Mouse (Mus musculus) frontal cortex, adult (tissue): ENCODE measurements around the gene Pitpnm1.
A peak's percentile ranks its signal among the peaks of the same experiment; 100 is the strongest.

Experiments used
- ATAC-seq: cut with Nextera tagmentation; 2 replicates; pipeline ENCODE4 v1.9.2; 2017; ENCODE audit warnings: mild to moderate bottlenecking, moderate library complexity, mixed read lengths; ENCODE audit not compliant: low TSS enrichment

The Pitpnm1 gene

DNA sequence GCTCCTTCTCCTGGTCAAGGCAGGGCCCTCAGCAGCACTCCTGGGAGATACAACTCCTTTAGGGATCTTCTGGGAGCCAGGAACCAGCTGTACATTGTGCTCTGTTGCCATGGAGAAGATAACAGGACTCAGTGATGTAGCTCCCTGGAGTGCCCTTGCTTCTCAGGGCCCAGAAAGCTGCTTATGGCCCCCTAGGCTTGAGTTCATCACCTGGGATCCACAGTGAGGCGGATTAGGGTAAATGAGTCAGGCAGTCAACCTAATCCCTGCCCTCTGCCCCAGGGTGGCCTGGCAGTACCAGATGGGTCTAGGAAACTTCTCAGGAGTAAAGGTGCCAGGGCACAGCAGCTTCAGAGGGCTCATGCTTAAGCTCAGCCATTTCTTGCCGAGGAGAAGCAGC is 39.6 kb downstream of the Pitpnm1 start, which contains the start of gene Gpr152:
Gene Gpr152, plus strand, starts transcription at position 342 of the 400 bp plus-strand sequence.
- ATAC-seq: no peak

DNA sequence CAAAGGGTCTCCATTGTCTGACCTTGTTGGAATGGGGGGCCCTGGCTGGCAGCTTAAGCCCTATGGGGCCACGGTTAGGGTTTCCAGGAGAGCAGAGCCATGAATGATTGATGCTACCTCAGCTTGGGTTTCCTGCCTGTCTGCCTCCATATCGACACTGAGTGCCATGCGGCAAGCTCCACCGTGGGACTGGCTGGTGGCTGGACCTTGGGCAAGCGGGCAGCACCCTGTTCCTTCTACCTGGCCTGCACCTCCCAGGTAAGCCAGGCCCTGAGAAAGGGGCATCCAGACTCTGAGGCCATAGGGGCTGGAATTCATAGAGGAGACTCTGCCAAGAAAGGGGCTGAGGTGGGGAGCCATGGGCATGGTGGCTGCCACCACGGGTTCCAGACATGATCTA is 40.3 kb downstream of the Pitpnm1 start:
- ATAC-seq: no peak

DNA sequence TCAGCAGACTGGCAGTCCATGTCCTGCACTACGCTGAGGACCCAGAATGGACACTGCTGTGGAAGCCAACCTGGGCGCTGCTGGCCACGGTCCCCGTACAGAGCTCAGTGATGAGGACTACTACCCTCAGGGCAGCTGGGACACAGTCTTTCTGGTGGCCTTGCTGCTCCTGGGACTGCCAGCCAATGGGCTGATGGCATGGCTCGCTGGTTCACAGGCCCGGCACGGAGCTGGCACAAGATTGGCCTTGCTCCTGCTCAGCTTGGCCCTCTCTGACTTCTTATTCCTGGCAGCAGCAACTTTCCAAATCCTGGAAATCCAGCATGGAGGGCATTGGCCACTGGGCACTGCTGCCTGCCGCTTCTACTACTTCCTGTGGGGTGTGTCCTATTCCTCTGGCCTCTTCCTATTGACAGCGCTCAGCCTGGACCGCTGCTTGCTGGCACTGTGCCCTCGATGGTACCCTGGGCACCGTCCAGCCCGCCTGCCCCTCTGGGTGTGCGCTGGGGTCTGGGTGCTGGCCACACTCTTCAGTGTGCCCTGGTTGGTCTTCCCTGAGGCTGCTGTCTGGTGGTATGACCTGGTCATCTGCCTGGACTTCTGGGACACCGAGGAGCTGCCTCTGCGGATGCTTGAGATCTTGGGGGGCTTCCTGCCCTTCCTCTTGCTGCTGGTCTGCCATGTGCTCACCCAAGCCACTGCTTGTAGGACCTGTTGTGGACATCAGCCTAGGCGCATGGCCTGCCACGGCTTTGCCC is 42.8 kb downstream of the Pitpnm1 start:
- no peak for ATAC-seq

DNA sequence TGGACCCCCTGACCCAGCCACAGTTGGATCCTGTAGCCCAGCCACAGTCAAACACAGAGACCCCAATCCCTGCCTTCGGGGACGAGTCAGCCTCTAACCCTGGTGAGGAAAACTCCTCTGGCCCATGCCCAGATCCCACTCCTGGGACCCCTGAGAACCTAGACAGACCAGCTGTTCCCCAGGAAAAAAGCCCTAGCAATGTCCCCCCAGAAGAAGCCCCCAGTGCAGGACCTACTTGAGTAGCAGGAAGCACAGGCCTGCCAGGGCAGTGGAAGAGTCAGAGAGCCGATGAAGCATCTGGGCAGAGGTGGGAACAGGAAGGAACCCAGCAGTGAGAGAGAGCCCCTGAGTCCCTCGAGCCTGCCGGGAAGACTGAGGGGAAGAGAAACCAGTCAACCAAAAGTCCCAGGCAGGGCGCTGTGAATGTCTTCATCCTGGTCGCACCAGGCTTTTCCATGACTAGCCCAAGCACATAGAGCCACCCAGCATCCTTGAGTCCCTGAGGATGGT is 44.0 kb downstream of the Pitpnm1 start, which contains the start of gene Cabp4:
Gene Cabp4, minus strand, starts transcription at position 275 of the 510 bp plus-strand sequence.
- no peak for ATAC-seq

DNA sequence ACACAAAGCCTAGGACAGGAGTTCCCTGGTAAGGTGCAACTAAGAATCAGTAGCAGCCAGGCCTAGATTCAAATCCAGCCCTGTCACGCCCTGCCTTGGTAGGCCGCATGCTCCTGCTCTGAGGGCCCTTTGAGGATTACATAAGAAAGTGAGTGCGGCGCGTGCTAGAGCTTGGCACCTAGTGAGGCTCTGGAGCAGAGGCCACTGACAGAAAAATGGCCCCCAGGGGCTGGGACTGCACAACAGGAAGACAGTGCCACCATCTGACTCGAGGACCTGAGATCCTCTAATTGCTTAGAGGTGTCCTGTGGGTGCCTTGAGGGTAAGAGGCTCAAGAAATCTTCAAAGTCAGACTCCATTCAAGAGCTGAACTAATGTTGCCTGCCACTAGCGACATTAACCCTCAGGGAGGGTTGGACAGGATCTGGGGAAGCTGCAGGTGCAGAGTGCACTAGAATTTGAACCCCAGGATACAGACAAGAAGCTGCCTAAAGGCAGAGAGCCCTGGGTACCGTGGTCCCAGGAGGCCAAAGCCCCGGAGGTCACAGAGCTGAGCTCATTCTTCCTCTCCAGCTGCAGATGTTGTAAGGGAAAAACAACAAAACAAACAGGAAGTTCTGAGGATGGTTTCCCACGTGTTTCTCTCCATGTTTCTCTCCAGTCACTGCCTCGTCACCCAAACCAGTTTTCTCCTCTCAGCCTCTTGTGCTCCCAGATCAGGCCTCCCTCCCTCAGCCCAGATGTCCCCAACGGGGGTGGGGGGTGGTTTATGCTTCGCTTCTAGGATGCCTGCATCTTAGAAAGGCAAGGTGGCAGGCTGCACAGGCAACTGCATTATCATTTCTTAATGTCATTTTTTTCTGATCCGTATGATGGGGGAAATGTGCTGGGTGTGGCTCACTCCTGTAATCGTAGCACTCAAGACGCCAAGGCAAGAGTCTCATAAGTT is 45.0 kb downstream of the Pitpnm1 start:
- ATAC-seq: no peak

DNA sequence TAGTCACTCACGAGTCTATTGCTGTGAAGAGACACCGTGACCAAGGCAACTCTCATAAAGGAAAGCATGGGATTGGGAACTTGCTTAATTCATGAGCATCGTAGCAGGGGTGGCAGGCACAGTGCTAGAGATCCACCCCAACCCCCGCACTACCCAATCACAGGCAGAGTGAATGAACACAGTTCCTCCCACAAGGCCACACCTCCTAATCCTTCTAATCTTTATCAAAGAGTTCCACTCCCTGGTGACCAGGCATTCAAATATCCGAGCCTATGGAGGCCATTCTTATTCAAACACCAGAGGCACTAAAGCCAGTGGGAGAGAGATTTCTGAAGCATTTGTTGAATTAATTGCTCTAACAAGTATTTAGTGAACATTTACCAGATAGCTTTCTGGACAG is 46.1 kb downstream of the Pitpnm1 start:
- ATAC-seq: no peak

DNA sequence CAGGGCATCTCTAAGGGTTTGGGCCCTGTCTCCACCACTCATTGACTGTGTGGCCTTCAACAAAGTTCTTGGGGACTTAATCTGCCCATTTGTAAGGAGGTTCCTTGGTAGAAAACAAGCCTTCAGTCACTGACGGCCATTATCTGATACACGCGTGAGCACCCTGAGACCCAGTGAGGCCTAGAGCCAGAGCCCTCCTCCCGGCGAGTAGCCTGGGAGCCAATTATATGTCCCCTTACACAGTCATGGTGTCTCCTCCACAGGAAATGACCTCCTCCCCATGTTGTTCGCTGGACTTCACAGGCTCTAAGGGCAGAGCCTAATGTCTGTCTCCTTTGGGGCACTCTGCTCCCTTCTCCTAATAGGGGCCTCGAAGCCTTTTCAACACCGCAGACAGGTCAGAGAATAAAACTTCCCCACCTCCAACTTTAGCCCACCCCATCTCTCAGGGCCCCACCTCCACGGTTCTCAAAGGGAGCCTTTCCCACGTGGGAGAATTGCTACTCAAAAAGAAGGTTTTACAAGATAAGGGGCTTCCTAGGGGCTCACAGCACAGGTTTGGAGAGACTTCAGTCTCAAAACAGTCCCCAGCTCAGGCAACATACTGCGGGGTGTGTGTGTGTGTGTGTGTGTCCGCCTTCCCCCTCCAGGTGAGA is 46.7 kb downstream of the Pitpnm1 start:
- no peak for ATAC-seq

DNA sequence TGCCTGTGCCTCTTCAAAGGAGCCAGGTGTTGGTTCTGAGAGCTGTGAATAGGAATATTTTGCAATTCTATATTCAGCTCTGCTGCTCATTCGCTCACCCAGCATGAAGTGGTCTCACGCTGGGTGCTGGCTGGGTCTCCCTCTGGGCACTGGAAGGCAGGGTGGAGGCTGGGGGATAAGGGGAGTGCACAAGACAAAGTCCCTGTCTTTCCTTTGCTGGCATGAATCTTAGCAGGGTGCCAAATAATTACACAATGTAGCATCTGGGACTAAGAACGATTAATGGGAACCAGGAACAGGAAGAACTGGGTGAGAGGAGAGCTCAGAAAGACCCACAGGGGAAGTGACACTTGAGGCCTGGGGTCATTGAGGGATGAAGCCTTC is 47.2 kb downstream of the Pitpnm1 start:
- ATAC-seq: no peak

DNA sequence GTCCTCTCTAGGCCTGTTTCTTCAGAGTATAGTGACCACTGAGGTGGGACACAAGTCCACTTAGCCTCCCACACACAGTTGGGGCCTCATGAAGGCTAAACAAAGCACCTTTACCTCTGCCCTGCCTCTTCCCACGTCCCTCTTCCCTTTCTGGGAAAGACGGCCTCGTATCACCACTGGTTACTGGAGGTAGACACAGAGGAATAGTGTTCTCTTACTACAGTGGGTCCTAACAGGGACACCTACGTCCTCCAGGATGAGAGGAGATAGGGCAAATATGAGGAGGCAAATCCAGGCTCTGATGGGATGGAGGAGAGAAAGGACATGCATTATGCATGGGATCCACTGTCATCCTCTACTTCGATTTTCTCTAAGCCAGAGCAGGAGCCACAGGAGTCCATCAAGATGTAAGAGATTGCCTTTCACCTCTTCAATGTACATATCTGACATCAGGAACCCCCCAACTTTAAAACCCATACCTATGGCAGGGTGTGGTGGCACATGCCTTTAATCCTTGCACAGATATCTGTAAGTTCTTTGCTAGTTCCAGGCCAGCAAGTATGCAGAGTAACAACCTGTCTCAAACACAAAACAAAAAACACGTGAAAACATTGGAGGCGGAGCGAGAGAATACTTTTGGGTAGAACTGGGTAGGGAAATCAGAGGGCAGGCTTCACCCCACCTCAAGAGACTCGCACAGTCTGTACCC is 48.1 kb downstream of the Pitpnm1 start:
- no peak for ATAC-seq

DNA sequence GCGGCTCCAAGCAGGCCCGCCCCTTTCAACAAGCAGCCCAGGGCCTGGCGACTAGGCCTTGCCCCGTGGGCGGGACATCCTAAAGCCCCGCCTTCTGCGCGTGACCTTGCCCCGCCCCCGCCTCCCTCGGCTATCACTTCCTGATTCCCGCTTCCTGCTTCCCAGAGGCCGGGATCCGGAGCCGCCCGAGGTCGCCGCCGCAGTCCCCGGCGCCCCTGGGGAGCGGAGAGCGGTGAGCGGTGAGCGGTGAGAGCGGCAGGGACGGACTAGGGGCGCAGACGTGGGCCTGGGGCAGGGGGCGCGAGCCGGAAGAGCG is 48.7 kb downstream of the Pitpnm1 start, which contains the start of gene Coro1b:
Gene Coro1b, plus strand, starts transcription at position 129 of the 316 bp plus-strand sequence.
- peak; percentile 66 for ATAC-seq

DNA sequence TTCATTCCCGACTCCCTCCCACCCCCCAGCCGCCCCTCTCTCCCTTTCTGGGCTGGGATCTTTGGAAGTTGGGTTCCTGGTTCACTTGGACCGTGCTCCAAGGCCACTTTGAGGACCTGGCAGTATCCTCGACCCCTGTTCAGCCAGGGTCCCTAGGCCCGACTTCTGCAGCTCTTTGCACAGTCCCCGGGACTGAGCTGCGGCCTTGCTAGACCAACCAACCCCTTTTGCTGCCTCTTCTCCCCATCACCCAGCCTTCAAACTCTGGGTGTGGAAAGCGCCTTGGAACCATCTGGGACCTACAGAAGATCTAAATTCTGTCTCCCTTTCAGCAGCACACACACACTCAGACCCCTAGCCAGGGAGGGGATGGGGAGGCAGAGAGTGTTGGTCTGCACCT is 49.0 kb downstream of the Pitpnm1 start:
- ATAC-seq: no peak

DNA sequence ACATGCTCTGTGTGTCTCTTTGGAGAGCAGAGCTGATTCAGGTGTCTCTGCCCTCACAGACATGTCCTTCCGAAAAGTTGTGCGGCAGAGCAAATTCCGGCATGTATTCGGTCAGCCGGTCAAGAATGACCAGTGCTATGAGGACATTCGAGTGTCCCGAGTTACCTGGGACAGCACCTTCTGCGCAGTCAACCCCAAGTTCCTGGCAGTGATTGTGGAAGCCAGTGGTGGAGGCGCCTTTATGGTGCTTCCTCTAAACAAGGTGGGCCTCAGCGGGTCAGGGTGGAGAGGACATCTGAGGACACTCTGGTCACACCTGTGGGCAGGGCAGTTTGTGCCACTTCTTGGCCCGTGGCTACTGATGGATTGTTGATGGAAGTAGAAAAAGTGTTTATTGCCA is 49.5 kb downstream of the Pitpnm1 start:
- no peak for ATAC-seq

DNA sequence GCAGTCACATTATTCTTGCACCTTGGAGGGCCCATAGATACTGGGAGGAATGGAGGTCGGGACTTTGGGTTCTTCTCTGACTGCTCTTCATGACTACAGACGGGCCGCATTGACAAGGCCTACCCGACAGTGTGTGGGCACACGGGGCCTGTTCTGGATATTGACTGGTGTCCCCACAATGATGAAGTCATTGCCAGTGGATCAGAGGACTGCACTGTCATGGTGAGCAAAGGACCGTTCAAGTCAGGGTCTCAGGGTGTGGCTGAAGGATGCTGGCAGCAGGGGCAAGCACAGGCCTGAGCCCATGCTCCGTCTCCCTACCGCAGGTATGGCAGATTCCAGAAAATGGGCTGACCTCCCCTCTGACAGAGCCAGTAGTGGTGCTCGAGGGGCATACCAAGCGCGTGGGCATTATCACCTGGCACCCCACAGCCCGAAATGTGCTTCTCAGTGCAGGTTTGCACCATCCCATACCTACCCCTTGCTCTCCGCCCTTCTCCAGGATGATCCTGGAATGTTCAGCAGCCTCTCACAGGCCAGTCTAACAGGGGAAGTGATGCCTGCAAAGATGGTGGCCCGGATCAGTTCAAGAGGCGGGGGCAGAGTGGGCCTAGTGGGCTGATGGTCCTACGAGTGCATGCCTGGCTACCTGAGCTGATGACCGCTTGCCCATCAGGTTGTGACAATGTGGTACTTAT is 50.1 kb downstream of the Pitpnm1 start:
- ATAC-seq: no peak

DNA sequence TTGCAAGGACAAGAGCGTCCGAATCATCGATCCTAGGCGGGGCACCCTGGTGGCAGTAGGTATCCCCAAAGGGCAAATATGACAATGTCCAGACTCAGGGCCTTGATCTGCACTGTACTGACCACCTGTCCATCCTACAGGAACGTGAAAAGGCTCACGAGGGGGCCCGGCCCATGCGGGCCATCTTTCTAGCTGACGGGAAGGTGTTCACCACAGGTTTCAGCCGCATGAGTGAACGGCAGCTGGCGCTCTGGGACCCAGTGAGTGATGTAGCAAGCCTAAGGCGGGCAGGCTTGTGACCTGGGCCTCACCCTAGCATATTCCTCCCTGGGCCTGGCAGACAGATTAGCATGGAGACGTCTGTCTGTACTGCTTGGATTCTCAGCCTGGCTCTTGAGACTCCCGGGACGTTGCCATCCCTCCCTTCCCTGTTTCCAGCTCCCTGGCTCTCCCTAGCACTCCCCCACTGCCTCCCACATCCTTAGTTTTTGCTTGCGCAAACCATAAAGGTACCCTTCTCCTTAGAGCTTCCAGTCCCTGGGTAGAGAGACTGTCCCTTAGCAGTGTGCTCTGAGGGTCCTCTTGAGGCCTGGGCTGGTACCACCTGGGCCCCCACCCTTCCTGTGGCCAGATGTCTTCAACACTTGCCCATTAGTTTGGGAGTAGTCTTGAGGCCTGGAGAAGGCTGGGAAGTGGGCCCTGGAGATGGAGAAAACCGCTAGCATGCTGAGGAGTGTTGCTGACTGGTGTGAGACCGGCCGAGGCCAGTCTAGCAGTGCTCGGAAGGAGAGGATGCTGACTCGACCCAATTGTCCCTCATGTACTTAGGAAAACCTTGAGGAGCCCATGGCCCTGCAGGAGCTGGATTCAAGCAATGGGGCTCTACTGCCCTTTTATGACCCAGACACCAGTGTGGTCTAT is 51.0 kb downstream of the Pitpnm1 start:
- ATAC-seq: no peak

DNA sequence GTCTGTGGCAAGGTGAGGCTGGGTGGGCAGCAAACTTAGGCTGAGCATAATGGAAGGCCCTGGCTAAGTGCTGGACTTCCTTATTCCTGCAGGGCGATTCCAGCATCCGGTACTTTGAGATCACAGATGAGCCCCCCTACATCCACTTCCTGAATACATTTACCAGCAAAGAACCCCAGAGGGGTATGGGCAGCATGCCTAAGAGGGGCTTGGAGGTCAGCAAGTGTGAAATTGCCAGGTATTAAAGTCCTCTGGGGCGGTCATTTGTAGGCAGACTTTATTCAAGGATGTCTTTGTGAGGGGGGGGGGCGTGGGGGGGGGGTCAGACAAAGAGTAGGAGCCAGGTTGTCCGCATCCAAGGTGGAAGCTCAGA is 51.7 kb downstream of the Pitpnm1 start:
- ATAC-seq: no peak

DNA sequence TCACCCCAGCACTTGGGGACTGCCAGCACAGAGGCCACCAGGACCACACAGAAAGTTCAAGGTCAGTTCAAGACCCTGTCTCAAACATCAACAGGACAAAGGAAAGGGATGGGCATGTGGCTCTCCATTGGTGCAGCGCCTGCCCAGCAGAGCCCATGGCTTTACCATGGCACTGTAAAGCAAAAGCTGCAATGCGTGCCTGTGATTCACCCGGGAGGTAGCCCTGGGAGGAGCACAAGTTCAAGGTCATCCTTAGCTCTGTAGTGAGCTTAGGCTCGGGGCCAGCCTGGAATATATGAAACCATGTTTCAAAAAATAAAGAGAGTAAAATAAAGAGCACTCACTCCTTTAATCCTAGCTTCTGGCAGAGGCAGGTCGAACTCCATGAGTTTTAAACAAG is 52.1 kb downstream of the Pitpnm1 start:
- ATAC-seq: no peak

DNA sequence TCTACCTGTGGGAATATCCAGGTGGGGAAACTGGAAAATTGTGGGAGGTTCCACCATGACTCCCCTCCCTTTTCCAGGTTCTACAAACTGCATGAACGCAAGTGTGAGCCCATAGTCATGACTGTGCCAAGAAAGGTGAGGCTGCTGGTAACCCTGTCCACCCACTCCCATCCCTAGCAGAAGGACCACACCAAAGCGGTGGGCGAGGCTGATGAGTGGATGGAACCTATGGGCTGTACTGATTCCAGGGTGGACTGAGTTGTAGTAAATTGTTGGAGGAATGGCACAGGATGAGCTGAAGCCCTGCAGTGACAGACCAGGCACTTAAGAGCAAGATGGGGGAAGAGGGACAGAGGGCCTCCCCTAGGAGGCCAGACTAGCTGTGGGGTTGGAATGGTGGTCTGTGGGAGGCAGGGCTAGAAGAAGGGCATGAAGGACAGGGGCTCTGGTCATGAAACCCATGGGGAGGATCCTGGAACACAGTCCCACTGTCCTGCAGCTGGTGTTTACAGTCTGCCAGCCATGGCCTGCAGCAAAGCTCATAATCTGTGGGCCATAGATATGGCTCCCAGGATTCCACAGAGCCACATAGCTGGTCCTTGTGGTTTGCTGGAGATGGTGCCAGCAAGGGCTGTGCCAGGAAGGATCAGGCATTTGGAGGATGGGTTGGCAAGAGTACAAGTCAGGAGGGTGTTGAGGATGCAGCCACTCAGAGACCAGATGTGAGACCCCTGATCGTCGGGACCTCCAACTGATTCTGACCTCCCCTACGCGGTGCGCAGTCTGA is 52.8 kb downstream of the Pitpnm1 start:
- ATAC-seq: no peak

DNA sequence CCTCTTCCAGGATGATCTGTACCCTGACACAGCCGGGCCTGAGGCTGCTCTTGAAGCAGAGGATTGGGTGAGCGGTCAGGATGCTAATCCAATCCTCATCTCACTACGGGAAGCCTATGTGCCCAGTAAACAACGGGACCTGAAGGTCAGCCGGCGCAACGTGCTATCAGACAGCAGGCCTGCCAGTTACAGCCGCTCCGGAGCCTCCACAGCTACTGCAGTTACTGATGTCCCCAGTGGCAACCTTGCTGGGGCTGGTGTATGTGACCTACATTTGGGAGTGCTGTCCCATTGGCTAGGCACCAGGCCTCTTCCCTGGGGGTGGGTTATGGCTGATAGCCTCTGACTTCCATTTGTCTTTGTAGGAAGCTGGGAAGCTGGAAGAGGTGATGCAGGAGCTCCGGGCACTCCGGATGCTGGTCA is 53.4 kb downstream of the Pitpnm1 start, which contains the start of gene Ptprcap:
Gene Ptprcap, plus strand, starts transcription at position 373 of the 423 bp plus-strand sequence.
- no peak for ATAC-seq
